Mouse (Mus musculus) thymus, adult 2 months (tissue): ENCODE results near the gene Ift74.

ENCODE experiments used
- CTCF ChIP-seq: fragments of 200-500 bp; IDR thresholded peaks from 2 replicates; pipeline ENCODE4 v1.5.1; 2012; ENCODE audit warnings: mild to moderate bottlenecking, control low read depth, low read length, moderate library complexity, borderline replicate concordance; ENCODE audit not compliant: control insufficient read depth, poor library complexity, insufficient read depth; ENCODE audit errors: extremely low read depth
- POLR2A ChIP-seq: fragments of 200-500 bp; IDR thresholded peaks from 2 replicates; pipeline ENCODE4 v1.6.1; 2012; ENCODE audit warnings: mild to moderate bottlenecking, low read length, control low read depth, moderate library complexity; ENCODE audit not compliant: control insufficient read depth, poor library complexity, insufficient read depth; ENCODE audit errors: extremely low read depth

DNA sequence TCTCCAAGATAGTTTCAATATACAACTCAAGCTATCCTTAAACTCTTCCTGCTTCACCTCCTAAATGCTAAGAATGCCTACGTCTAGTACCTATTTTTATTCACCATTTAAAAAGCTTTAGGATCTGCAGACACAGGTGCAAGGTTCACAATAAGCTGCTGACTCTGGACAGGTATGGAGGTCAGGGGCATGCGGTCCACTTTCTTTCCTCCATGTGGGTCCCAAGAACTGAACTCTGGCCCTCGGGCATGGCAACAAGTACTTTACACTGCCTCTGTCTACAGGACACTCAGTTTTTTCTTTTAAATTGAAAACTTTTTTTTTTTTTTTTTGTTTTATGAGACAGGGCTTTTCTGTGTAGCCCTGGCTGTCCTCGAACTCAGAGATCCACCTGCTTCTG lies 41.6 kb upstream of the Ift74 start:
- TF ChIP-seq CTCF (no peak), POLR2A (no peak)
